Mouse (Mus musculus) kidney, postnatal 0 days (tissue): Measurements from ENCODE around the gene Gm20388. TPM values are rescaled to one million over a fixed set of nuclear protein-coding genes. Genes with fewer than 3 reads are reported as not detected.

ENCODE experiments used
- ATAC-seq: fragments of 200-750 bp; cut with Nextera tagmentation; replicated peaks from 2 replicates; pipeline ENCODE4 v1.8.0; 2017; ENCODE audit warnings: low read depth, moderate number of reproducible peaks, moderate TSS enrichment, moderate library complexity; ENCODE audit not compliant: low FRiP score
- DNase-seq: peaks from one replicate; pipeline ENCODE4 v3.0.0-alpha.2; 2016; ENCODE audit warnings: low spot score
- H3K27ac ChIP-seq: fragments of 300-500 bp; sonication (generic); 2 replicates; pipeline ENCODE4 v1.5.1; 2014; ENCODE audit warnings: mild to moderate bottlenecking
- H3K27me3 ChIP-seq: fragments of 300-500 bp; sonication (generic); 2 replicates; pipeline ENCODE4 v1.6.1; 2014; ENCODE audit warnings: low read length, mixed read lengths; ENCODE audit not compliant: insufficient read depth
- H3K36me3 ChIP-seq: fragments of 300-500 bp; sonication (generic); 2 replicates; pipeline ENCODE4 v1.6.1; 2014; ENCODE audit warnings: low read length, mixed read lengths; ENCODE audit not compliant: insufficient read depth
- H3K4me1 ChIP-seq: fragments of 300-500 bp; sonication (generic); replicated peaks from 2 replicates; pipeline ENCODE4 v1.6.1; 2014; ENCODE audit warnings: antibody characterized with exemption, low read length, mixed read lengths; ENCODE audit not compliant: insufficient read depth
- H3K4me2 ChIP-seq: fragments of 300-500 bp; sonication (generic); 2 replicates; pipeline ENCODE4 v1.6.1; 2014; ENCODE audit warnings: mild to moderate bottlenecking, low read length, moderate library complexity, mixed read lengths
- H3K4me3 ChIP-seq: fragments of 300-500 bp; sonication (generic); replicated peaks from 2 replicates; pipeline ENCODE4 v1.5.1; 2014; ENCODE audit warnings: low read depth, low read length
- H3K9ac ChIP-seq: fragments of 300-500 bp; sonication (generic); 2 replicates; pipeline ENCODE4 v1.6.1; 2014; ENCODE audit warnings: low read depth, low read length
- H3K9me3 ChIP-seq: fragments of 300-500 bp; sonication (generic); replicated peaks from 2 replicates; pipeline ENCODE4 v1.6.1; 2016; ENCODE audit warnings: low read length, inconsistent platforms, mixed read lengths
- CTCF ChIP-seq: IDR thresholded peaks from 2 replicates; pipeline ENCODE4 v1.5.1; 2016; ENCODE audit warnings: antibody characterized with exemption, low read depth, mild to moderate bottlenecking, moderate library complexity
- WGBS: fragments of 180-500 bp; shearing (Covaris S2); extraction: QIAGEN DNeasy Blood & Tissue Kit; methylation state at CpG from one replicate; pipeline ENCODE4 v1.1.7; 2014; 5-methylcytosine and 5-hydroxymethylcytosine counted together
- polyA plus RNA-seq: library from polyadenylated mRNA; unstranded; fragments of >200 nt; fragmentation: Nextera tagmentation; extraction: Ambion mirVana; gene quantifications from 2 replicates; pipeline ENCODE4 v1.2.1, GENCODE M21; 2015

Gene Gm20388
- polyA plus RNA-seq, 1 experiment from 2014 or later, result not detected

GRCm38 (mm10) chr8:122357641-122358040 lies 2447.0 kb downstream of the Gm20388 start:
- TF ChIP-seq CTCF, result no peak
- DNase-seq, result no peak
- no peak overlapping the region for H3K9ac ChIP-seq
- ATAC-seq, result no peak
- no peaks in the 10 kb centered on the region for H3K36me3 ChIP-seq
- no peak overlapping the region for H3K27ac ChIP-seq
- H3K4me2 ChIP-seq, result no peak overlapping the region
- H3K9me3 ChIP-seq, result no peaks in the 10 kb centered on the region
- no peak overlapping the region for H3K4me3 ChIP-seq
- WGBS, result 70% methylated on average over 5 of the region's 5 CpGs
- H3K4me1 ChIP-seq, result no peaks in the 10 kb centered on the region
- no peaks in the 10 kb centered on the region for H3K27me3 ChIP-seq

- no peak for TF ChIP-seq CTCF
- DNase-seq (no peak), ATAC-seq (no peak)
- Histone ChIP-seq H3K4me2 (no peak overlapping the region), H3K4me1 (no peaks in the 10 kb centered on the region), H3K4me3 (no peak overlapping the region), H3K27ac (no peak overlapping the region), H3K36me3 (no peaks in the 10 kb centered on the region), H3K9ac (no peak overlapping the region), H3K9me3 (no peaks in the 10 kb centered on the region), H3K27me3 (no peaks in the 10 kb centered on the region)
- WGBS, result 79% methylated on average over 15 of the region's 15 CpGs
These were observed 2448.6 kb downstream of the Gm20388 start for GRCm38 (mm10) chr8:122359111-122359775.

GRCm38 (mm10) chr8:122360696-122361416 lies 2450.2 kb downstream of the Gm20388 start, which contains the start of gene Trhr2:
Gene Trhr2, minus strand, starts transcription at chr8:122360746.
- WGBS, result 78% methylated on average over 7 of the region's 7 CpGs
- ATAC-seq (no peak), DNase-seq (no peak)
- Histone ChIP-seq H3K4me3 (no peak within 1 kb of the TSS), H3K27ac (no peak within 1 kb of the TSS), H3K9ac (no peak within 1 kb of the TSS), H3K9me3 (no peaks in the 10 kb centered on the region), H3K36me3 (no peaks in the 10 kb centered on the region), H3K27me3 (no peaks in the 10 kb centered on the region), H3K4me2 (no peak within 1 kb of the TSS), H3K4me1 (no peaks in the 10 kb centered on the region)
- no peak for TF ChIP-seq CTCF

- Histone ChIP-seq H3K4me2 (no peak overlapping the region), H3K9ac (no peak overlapping the region), H3K27me3 (no peaks in the 10 kb centered on the region), H3K4me3 (no peak overlapping the region), H3K4me1 (no peaks in the 10 kb centered on the region), H3K27ac (no peak overlapping the region), H3K36me3 (no peaks in the 10 kb centered on the region), H3K9me3 (no peaks in the 10 kb centered on the region)
- no peak for DNase-seq
- WGBS, result 38% methylated on average over 5 of the region's 5 CpGs
- no peak for ATAC-seq
- TF ChIP-seq CTCF, result no peak
These were observed 2451.6 kb downstream of the Gm20388 start for GRCm38 (mm10) chr8:122362271-122362670.

GRCm38 (mm10) chr8:122362967-122363366 lies 2452.3 kb downstream of the Gm20388 start:
- no peaks in the 10 kb centered on the region for H3K27me3 ChIP-seq
- ATAC-seq (no peak), DNase-seq (no peak)
- WGBS, result 38% methylated on average over 8 of the region's 8 CpGs
- no peak for TF ChIP-seq CTCF
- H3K36me3 ChIP-seq, result no peaks in the 10 kb centered on the region
- no peaks in the 10 kb centered on the region for H3K4me1 ChIP-seq
- no peak overlapping the region for H3K9ac ChIP-seq
- H3K4me2 ChIP-seq, result no peak overlapping the region
- no peaks in the 10 kb centered on the region for H3K9me3 ChIP-seq
- H3K4me3 ChIP-seq, result no peak overlapping the region
- H3K27ac ChIP-seq, result no peak overlapping the region

GRCm38 (mm10) chr8:122368494-122368893 lies 2457.9 kb downstream of the Gm20388 start:
- Histone ChIP-seq H3K36me3 (no peaks in the 10 kb centered on the region), H3K4me2 (no peak overlapping the region), H3K4me3 (no peak overlapping the region), H3K9ac (no peak overlapping the region), H3K9me3 (no peaks in the 10 kb centered on the region), H3K27ac (no peak overlapping the region), H3K4me1 (no peaks in the 10 kb centered on the region), H3K27me3 (no peaks in the 10 kb centered on the region)
- no peak for TF ChIP-seq CTCF
- no peak for DNase-seq
- WGBS, result 77% methylated on average over 10 of the region's 10 CpGs
- no peak for ATAC-seq
